Mouse (Mus musculus) T-helper 2 cell (primary cell): ENCODE data around the gene Sik2.

ENCODE experiments used
- in situ Hi-C: fragments of 300-600 bp; cut with MboI, MseI; formaldehyde crosslinking; loops from one replicate; pipeline ENCODE4 v1.15.1; 2025; ENCODE audit warnings: high pct_unique_total_duplicates

Sik2 gene

DNA sequence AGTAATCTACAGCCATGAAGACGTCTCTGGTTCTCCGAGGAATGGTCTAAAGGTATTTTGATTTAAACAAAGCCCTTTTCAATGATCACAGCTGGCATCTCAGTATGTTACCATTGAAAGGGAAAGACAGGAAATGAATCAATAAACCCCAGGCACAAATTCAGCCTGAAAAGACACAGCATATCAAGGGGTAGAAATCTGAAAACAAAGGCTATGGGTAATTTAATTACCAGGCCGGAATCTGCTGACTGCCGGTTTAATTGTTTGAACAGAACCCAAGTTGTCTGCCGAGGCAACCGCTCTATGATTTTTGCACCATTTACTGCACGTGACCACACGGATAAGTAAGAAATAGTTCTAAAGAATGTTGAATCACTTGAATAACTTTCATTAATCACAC lies 22.8 kb downstream of the Sik2 start:
- in situ Hi-C loops = loop anchor here (10.0 kb wide), 1 partner anchor 131 kb away; no protein-coding TSS in a partner anchor

DNA sequence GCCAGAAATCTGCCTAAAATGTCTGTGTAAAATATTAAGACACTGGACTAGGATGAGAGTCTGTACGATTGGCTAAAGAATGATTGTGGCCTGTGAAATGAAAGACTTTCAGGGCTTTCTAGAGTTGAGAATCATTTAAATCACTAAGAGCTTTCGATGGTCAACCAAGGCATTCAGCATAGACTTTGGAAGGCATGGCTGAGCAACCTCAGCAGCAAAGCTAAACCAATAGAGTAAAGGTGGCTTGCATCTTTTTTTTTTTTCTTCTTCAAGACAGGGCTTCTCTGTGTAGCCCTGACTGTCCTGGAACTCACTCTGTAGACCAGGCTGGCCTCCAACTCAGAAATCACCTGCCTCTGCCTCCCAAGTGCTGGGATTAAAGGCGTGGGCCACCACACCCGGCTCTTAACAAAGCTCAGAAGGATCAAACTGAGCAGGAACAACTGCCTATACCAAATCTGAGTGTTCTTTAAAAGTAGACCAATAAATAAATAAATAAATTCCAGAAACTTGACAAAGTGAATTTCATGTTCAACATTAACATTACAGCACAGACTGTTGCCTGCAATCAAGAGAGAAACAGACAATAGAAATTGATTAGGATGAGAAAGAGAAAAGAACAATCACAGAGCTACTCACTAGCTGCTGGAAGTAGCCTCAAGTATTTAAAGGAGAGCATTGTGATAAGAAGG lies 27.2 kb downstream of the Sik2 start:
- in situ Hi-C loops = loop anchor here (10.0 kb wide), 1 partner anchor 127 kb away; no protein-coding TSS in a partner anchor

DNA sequence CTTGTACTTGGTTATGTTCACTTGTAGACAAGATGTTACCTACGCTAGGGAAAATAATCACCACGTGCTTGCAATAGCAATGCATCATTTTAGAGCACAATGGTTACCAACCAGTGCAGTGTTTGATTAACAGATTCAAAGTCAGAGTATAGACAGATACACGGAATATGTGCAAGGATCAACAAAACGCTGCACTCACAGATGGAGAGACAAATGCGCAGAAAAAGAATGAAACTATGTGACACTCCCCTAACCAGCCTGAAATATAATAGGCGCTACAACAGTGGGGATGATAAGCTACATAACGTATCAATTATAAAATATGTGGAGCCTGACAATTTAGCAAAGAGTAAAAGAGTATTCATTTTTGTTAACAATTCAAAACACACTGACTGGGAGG lies 34.2 kb downstream of the Sik2 start:
- in situ Hi-C loops = no loop called here

DNA sequence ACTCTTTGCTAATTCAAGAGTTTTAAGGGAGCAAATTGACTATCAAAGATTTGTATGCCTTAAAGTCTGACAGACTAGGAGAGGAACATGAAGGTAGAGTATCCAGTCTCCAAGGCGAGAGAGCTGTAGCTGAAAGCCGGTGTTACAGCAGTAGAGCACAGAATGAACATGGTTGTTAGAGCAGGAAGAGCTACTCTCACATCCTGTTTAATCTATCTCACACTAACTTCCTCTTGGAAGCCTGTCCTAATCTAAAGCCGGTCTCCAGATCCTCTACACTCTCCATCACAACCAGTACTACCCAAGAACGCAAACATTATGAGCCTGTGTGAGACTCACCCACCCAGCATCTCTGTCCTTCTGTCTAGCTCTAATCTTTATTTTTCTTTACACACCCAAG lies 38.5 kb downstream of the Sik2 start:
- in situ Hi-C loops = no loop called here

DNA sequence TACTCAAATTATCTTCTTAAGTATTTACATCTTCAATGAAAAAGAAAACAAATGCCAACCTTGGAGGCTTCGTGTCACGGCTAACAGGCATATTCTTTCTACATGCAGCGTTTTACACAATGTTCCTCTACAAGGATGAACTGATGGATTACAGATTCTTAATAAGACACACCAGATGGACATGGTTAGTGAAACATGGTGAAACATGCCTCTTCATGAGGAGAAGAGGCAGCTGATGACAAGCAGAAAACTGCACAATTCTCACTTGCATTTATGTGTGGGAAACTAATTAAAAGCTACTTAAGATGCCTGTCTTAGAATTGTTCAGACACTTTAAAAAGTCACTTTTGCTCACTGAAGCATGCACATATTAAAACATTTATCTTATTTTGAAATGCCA lies 39.6 kb downstream of the Sik2 start:
- in situ Hi-C loops = no loop called here

DNA sequence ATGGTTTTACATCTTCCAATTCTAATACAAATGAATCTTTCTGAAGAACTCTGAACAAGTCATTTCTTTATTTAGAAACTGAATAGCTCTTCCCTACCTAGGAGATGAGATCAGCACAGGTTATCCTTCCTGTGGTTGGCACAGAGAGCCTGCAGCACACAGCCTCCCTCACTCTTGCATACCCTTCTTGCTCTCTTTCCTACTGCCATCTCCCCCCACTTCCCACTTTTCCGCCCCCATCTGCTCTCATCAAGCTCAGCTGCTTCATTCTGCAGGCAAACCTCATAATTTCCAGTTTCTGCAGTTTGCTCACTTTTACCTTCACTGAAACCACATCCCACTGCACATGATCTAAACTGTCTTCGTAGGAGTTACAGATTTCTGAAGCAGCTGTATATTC lies 42.6 kb downstream of the Sik2 start:
- in situ Hi-C loops = no loop called here

DNA sequence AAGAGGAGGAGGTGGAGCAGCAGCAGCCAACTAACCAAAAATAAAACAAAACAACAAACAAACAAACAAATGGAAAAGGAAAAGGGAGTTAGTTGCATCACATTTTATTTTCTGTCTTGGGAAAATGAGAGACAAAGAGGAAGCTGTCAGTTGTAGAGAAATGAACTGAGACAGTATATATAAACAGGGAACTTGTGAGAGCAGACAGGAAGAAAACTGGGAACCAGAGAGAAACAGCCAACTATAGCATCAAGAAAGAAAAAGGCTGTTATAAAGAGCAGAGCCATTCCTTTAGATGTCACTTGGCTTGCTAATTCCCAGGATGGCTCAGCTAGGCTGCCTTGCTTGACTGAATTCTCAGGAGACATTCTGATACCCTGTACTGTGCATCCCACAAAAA lies 43.5 kb downstream of the Sik2 start:
- in situ Hi-C loops = no loop called here

DNA sequence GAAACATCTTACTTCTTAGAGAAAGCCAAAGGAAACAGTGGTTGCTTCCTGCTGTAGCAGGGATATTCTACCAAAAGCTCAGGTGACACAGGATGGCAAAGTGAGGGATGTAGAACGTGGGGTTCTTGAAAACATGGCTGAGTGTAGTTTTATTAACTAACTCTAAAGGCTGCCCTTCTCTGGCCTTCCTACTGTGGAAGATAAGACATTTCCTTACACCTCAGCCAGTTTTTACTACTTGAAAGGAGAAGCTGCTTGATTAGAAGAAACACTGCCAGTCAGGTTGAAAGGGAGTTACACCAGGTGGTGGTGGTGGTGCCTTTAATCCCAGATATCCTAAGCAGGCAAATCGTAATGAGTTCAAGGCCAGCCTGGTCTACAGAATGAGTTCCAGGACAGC lies 44.0 kb downstream of the Sik2 start:
- in situ Hi-C loops = no loop called here

DNA sequence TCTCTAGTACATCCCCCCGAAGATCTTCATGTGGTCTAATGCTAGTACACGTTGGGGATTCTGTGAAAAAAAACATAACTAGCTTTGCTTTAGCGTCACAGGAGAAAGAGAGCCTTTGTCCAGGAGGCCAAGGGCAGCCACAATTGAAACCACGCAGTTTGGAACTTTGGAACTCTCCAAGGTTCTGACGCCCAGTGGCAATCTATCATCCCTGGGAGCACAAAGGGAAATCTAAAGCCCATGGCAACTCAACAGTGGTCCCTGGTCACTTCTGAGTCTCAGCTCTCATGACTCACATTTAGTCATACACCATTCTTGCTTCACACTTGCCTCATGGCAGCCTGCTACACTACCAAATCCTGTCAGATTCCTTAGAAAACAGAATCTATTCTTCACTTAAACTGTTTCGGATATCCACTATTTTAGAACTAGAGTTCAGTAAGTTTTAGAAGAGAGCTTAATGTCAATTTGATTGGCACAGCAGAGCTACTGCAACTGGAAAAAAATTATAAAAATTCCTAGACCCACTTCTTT lies 50.9 kb downstream of the Sik2 start:
- in situ Hi-C loops = no loop called here

DNA sequence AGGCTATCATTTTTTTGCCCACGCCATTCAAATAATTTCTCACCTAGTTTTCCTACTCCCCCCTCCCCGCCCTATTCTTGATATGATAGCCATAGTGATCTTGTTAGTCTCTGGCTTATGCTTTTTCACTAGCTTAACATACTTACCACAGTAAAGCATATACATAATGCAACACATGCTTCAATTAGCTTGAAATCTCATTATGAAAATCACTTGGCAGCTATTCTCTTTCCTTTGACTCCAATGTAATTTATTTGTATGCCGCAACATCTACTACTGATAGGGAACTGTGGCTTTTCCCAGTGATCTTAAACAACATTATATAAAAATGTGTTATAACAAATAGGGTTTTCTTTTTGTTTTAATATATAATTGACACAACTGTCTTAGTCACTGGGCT lies 53.7 kb downstream of the Sik2 start:
- in situ Hi-C loops = no loop called here

DNA sequence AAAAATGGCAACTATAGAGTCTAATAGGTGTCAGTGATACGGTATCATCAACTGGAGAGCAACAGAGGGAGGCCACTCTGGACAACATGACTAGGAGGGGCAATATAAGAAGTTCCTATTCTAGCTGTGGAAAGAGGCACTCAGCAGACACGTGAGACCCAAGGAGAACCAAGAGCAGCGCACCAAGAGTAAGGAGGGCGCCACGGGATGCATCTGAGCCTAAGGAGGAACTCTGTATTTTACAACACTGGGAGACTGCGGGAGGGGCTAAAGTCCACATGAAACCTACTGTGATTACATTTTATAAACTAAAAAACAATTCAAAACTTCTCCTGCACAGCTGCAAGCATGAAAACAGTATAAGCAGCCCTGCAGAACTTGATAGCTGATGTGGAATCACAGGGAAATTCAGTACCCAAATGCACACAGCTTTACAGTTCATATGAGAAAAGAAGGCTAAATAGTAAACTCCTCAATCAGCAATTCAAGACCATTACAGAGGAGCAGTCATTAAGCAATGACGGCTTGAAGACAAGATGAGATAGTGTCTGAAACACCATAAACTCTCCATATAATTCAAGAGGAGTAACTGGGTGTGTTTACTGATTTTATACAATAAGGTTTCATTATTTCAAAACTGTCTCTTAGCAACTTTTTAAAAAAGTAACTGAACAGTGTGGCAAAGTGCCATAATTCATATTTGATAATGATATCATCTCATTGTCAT lies 60.6 kb downstream of the Sik2 start:
- in situ Hi-C loops = no loop called here

DNA sequence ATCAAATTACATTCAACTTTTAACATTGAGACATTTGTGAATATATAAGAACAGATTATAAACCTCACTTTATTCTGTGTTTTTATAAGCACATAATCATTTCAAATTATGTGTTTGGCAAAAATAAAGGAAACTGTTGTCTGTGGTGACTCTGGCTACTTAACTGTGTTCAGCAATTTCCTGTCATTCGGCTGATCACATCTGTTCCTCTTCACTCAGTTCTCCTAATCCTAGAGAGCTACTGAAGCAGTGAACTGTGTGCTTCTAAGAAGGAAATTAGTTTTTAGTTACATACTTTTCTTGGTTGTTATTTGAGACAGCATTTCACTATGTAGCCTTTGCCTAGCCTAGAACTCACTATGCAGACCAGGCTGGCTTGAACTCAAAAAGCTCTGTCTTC lies 62.5 kb downstream of the Sik2 start:
- in situ Hi-C loops = no loop called here

DNA sequence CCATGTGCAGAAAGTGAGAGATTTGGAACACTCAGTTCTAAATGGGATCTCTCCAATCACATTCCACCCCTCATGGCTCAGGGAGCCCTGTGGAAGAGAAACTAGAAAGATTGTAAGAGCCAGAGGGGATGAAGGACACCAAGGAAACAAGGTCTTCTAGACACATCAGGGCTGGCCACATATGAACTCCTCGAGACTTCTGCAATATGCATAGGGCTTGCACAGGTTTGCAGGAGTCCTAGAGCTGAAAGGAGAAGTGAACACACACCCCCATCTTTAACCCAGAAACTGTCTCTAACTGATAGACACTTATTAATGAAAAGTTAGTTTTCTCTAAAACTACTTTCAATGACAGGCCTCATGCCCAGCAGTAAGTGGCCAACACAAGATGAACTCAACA lies 64.0 kb downstream of the Sik2 start:
- in situ Hi-C loops = no loop called here

DNA sequence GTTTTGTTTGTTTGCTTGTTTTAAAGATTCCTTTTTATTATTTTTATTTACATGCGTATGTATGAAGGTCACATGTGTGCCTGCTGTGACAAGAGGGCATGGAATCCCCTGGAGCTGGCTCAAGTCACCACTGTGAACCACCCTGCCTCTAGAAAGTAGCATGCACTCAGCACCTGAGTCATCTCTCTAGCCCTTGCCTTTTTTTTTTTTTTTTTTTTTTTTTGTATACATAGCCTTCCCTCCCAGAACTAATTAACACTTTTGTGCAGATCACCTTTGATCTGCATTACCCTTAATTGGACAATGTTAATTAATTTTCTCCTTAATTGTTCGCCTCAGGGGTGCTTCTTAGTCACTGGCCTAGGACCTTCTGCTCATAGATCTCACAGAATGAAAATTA lies 66.2 kb downstream of the Sik2 start:
- in situ Hi-C loops = no loop called here

DNA sequence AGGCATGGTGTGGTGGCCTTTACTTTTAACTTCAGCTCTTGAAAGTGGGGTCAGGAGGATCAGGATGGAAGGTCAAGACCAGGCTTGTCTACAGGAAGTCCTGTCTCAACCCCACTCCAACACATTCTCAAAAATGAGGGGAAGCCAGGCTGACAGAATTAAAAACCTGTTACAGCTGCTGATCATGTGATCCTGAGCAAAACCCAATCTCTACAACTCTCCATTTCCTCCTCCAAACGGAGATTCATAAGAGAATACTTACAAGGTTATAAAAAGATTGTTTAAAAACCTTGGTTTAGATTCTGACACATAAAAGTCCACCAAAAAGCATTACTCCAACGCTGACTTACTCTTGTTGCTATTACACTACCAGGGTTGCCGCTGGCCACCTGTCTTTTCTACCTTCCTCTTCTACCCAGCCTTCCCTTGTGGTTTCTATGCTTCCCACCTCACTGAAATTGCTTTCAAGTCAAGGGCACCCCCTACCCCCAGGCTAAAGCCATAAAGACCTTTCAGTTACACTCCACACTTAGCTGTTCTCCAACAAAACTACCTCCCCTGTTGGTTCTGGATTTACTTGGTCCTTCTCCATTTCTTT lies 67.0 kb downstream of the Sik2 start:
- in situ Hi-C loops = no loop called here

DNA sequence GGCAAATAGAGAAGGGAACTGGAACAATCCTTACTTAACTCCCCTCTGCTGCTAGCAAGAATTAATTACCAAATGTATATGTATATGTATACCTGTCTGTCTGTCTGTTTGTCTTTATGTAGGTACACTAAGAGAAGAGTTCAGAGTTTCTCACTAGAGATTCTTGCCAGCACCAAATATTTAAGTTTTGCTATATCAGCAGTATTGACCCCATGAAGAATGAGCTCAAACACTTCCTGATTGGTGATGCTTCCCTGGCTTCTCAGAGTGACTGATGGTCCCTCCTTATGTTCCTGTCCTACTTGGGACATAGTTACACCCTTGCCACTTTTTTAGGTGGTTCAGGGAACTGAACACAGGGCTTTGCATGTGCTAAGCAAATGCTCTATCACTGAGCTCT lies 78.9 kb downstream of the Sik2 start:
- in situ Hi-C loops = no loop called here

DNA sequence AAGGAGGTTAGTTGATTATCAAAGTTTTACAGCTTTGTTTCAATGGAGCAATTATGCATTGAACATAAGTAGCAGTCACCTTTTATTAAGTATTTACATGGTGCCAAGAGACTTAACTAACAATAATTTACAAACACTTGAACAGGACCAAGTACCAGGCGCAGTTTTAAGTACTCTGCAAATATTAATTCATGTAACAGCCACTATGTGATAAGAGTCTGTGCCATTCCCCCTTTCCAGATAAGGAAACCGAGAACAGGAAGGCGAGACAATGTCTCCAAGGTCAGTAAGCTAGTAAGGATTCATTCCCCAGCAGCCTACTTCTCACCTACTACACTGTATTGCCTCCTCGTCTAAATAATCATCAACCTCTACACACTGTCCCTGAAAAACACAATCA lies 83.1 kb downstream of the Sik2 start:
- in situ Hi-C loops = no loop called here

DNA sequence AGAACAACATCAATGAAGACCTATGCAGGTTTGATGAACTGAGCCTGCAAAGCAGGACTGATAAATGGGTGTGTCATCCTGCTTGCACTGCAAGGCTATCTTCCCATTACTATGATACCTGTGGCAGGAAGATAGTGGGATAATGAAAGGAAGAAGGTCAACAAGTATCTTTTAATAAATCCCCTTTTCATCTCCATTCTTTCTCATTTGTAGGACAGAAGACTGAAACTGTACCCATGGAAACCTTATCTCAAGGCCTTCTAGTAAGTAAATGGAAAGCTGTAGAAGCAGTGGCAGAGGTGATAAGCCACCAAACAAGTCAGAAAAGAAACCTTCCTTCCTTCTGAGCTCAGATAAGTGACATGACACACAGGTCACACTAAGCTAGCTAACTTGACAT lies 84.4 kb downstream of the Sik2 start:
- in situ Hi-C loops = no loop called here

DNA sequence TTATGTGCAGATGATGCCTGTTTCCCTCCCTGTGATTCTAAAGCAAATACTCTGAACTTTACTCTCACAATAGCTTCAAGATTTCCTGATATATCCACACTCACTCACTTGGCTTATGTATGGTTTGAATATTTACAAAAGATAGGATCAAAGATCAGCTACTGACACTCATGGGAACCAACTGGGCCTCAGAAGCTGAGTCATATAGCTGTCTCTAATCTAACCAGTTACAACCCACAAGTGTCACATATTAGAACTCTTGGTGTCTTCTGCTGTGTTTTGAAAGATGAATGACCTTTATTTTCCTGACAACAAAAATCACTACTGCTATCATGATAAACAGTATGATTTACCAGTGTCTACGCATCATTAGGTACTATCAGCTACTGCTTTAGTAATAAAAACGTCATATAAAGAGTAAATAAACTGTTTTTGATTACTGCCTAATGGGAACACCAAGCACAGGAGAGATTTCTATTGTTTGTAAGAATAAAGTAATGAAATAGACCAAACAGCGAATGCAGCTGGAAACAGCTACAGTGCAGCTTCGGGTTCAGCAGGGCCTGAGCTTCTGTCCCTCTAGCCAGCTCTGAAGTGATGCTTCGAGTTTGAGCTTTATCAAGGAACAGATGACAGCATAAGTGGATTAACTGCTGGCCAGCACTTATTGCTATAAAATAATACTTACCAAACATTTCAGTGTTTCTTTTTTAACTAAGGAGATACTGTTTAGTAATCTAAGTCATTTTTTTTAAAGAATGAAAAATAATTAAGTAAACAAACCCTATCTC lies 86.3 kb downstream of the Sik2 start:
- in situ Hi-C loops = no loop called here

DNA sequence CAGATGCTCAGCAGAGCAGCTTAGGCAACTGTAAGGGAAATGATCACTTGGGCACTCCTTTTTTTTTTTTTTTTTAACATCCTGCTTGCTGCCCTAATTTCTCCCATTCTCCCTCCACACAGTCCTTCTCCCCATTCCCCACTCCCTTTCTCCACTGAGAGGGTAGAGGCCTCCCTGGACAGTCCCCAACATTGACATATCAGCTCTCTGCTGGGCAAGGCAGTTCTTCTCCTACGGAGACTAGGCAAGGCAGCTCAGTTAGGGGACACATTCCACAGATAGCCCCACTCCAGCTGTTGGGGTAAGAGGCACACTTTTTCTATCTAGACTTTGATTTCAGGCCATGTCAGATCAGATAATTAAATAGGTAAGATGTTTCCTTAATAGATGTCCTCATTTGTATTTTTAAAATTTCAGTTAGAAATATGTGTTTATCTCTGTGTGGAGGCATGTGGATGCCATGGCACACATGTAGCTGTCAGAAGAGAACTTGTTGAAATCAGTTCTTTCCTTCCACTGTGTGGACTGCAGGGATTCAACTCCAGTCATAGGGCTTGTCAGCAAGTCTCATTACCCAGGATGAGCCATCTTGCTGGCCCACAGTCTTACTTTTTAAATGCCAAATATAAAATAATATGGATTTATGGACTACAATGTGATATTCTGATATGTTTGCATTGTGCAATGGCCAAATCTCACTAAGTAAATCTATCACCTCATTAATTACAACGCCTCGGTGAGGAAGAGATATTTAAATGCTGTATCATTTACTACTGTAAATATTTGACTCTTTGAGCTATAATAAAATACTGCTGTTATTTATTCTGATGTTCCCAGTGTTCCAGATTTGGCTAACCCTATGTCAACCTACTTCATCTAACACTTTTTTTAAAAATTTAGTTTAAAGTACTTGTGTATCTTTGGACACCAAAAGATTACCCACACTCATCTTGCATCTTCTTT lies 87.7 kb downstream of the Sik2 start:
- in situ Hi-C loops = no loop called here

DNA sequence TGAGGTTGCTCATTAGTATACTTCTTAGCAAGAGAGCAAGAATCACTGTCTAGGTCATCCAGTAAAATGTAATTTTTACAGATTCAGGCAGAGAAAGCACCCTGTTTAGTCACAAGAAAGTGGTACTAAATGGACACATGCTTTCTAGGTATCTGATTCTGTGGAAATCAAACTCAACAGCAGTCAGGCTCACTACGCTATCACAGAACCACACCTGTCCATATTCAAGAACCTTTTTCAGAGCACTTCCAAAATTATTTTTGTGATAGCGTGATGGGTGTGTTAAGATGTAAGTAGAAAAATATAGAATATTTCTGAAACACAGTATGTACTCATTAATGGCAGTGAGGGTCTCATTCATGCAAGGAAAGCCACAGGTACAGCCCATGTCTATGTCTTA lies 89.3 kb downstream of the Sik2 start:
- in situ Hi-C loops = no loop called here
